Mouse (Mus musculus): ENCODE results near the gene Tbc1d2b. TPM values are rescaled to one million over a fixed set of nuclear protein-coding genes. Genes with fewer than 3 reads are reported as not detected.

Tbc1d2b gene
- polyA plus RNA-seq (2012; fragmentation: generic; extraction: Trizol): 6.7 TPM
- long read RNA-seq, experiment 1, partial matches to known transcripts: 0 of 2 reads
- long read RNA-seq, experiment 1, other reads (novel, unspliced or antisense): 2 of 2 reads
- long read RNA-seq, experiment 2, full-length matches to known transcripts: 1 of 14 reads
- long read RNA-seq, experiment 2, partial matches to known transcripts: 4 of 14 reads
- long read RNA-seq, experiment 2, other reads (novel, unspliced or antisense): 9 of 14 reads

- no peaks in the 10 kb centered on the region for H3K27me3 ChIP-seq (ENCODE audit: control insufficient read depth, insufficient read depth, insufficient read length)
- H3K79me3 ChIP-seq (ENCODE audit: low read depth): no peaks in the 10 kb centered on the region
- TF ChIP-seq USF1 (IDR thresholded peaks at IDR 0.05; ENCODE audit: low read depth): no peak
- no peak for TF ChIP-seq MAX (IDR thresholded peaks at IDR 0.05)
- no peak for TF ChIP-seq CTCF (IDR thresholded peaks at IDR 0.05; ENCODE audit: control insufficient read depth, insufficient read depth, insufficient read length)
- no peak for TF ChIP-seq FOSL1 (IDR thresholded peaks at IDR 0.05; ENCODE audit: insufficient read depth, low read length, poor library complexity, severe bottlenecking)
- no peak for TF ChIP-seq MYOG (IDR thresholded peaks at IDR 0.05; ENCODE audit: control insufficient read depth, extremely low read depth, insufficient read length)
- TF ChIP-seq CEBPB (IDR thresholded peaks at IDR 0.05; ENCODE audit: low read depth): no peak
- peak within 1 kb of the TSS; percentile 87 for H3ac ChIP-seq (ENCODE audit: control insufficient read depth, insufficient read length, low read depth)
- no peaks in the 10 kb centered on the region for H3K79me2 ChIP-seq (ENCODE audit: control insufficient read depth, insufficient read depth)
- no peaks in the 10 kb centered on the region for H3K36me3 ChIP-seq (ENCODE audit: control insufficient read depth, insufficient read depth)
- peak within 1 kb of the TSS; percentile 50 for H3K4me3 ChIP-seq (ENCODE audit: insufficient read depth, poor library complexity, severe bottlenecking)
Observed at GRCm38 (mm10) chr9:90270193-90270943, at the start of gene Tbc1d2b. TSS of gene Tbc1d2b (minus strand) at chr9:90270804.

GRCm38 (mm10) chr9:90316300-90316699 is 45.7 kb upstream of the Tbc1d2b start:
- H3K27me3 ChIP-seq (ENCODE audit: control insufficient read depth, insufficient read depth, insufficient read length): no peaks in the 10 kb centered on the region
- H3K36me3 ChIP-seq (ENCODE audit: control insufficient read depth, insufficient read depth): no peaks in the 10 kb centered on the region
- H3K79me2 ChIP-seq (ENCODE audit: control insufficient read depth, insufficient read depth): no peaks in the 10 kb centered on the region
- no peak for TF ChIP-seq MYOG (IDR thresholded peaks at IDR 0.05; ENCODE audit: control insufficient read depth, extremely low read depth, insufficient read length)
- no peak for TF ChIP-seq MAX (IDR thresholded peaks at IDR 0.05)
- no peak for TF ChIP-seq USF1 (IDR thresholded peaks at IDR 0.05; ENCODE audit: low read depth)
- TF ChIP-seq CTCF (IDR thresholded peaks at IDR 0.05; ENCODE audit: control insufficient read depth, insufficient read depth, insufficient read length): no peak
- no peak for TF ChIP-seq CEBPB (IDR thresholded peaks at IDR 0.05; ENCODE audit: low read depth)
- no peak for TF ChIP-seq FOSL1 (IDR thresholded peaks at IDR 0.05; ENCODE audit: insufficient read depth, low read length, poor library complexity, severe bottlenecking)
- TF ChIP-seq MYOD1 (IDR thresholded peaks at IDR 0.05; ENCODE audit: control insufficient read depth, insufficient read length, low read depth): no peak
- no peak overlapping the region for H3ac ChIP-seq (ENCODE audit: control insufficient read depth, insufficient read length, low read depth)
- no peak overlapping the region for H3K4me3 ChIP-seq (ENCODE audit: insufficient read depth, poor library complexity, severe bottlenecking)
- no peaks in the 10 kb centered on the region for H3K79me3 ChIP-seq (ENCODE audit: low read depth)

- no peak overlapping the region for H3K4me3 ChIP-seq (ENCODE audit: insufficient read depth, poor library complexity, severe bottlenecking)
- no peak overlapping the region for H3ac ChIP-seq (ENCODE audit: control insufficient read depth, insufficient read length, low read depth)
- no peaks in the 10 kb centered on the region for H3K79me3 ChIP-seq (ENCODE audit: low read depth)
- TF ChIP-seq MYOD1 (IDR thresholded peaks at IDR 0.05; ENCODE audit: control insufficient read depth, insufficient read length, low read depth) (no peak), CEBPB (IDR thresholded peaks at IDR 0.05; ENCODE audit: low read depth) (no peak), CTCF (IDR thresholded peaks at IDR 0.05; ENCODE audit: control insufficient read depth, insufficient read depth, insufficient read length) (no peak), MYOG (IDR thresholded peaks at IDR 0.05; ENCODE audit: control insufficient read depth, extremely low read depth, insufficient read length) (no peak), USF1 (IDR thresholded peaks at IDR 0.05; ENCODE audit: low read depth) (no peak)
- H3K36me3 ChIP-seq (ENCODE audit: control insufficient read depth, insufficient read depth): no peaks in the 10 kb centered on the region
- H3K79me2 ChIP-seq (ENCODE audit: control insufficient read depth, insufficient read depth): no peaks in the 10 kb centered on the region
- H3K27me3 ChIP-seq (ENCODE audit: control insufficient read depth, insufficient read depth, insufficient read length): no peaks in the 10 kb centered on the region
Observed at GRCm38 (mm10) chr9:90315662-90316061, 45.1 kb upstream of the Tbc1d2b start.

GRCm38 (mm10) chr9:90304254-90304653 is 33.6 kb upstream of the Tbc1d2b start:
- Histone ChIP-seq H3K79me2 (ENCODE audit: control insufficient read depth, insufficient read depth) (no peaks in the 10 kb centered on the region), H3K79me3 (ENCODE audit: low read depth) (no peaks in the 10 kb centered on the region), H3ac (ENCODE audit: control insufficient read depth, insufficient read length, low read depth) (no peak overlapping the region), H3K36me3 (ENCODE audit: control insufficient read depth, insufficient read depth) (no peaks in the 10 kb centered on the region), H3K4me3 (ENCODE audit: insufficient read depth, poor library complexity, severe bottlenecking) (no peak overlapping the region), H3K27me3 (ENCODE audit: control insufficient read depth, insufficient read depth, insufficient read length) (no peaks in the 10 kb centered on the region)
- TF ChIP-seq MYOD1 (IDR thresholded peaks at IDR 0.05; ENCODE audit: control insufficient read depth, insufficient read length, low read depth) (no peak), CTCF (IDR thresholded peaks at IDR 0.05; ENCODE audit: control insufficient read depth, insufficient read depth, insufficient read length) (no peak), MAX (IDR thresholded peaks at IDR 0.05) (no peak), MYOG (IDR thresholded peaks at IDR 0.05; ENCODE audit: control insufficient read depth, extremely low read depth, insufficient read length) (no peak), USF1 (IDR thresholded peaks at IDR 0.05; ENCODE audit: low read depth) (no peak), CEBPB (IDR thresholded peaks at IDR 0.05; ENCODE audit: low read depth) (no peak), FOSL1 (IDR thresholded peaks at IDR 0.05; ENCODE audit: insufficient read depth, low read length, poor library complexity, severe bottlenecking) (no peak)

- Histone ChIP-seq H3ac (ENCODE audit: control insufficient read depth, insufficient read length, low read depth) (no peak overlapping the region), H3K27me3 (ENCODE audit: control insufficient read depth, insufficient read depth, insufficient read length) (no peaks in the 10 kb centered on the region), H3K4me3 (ENCODE audit: insufficient read depth, poor library complexity, severe bottlenecking) (no peak overlapping the region), H3K79me2 (ENCODE audit: control insufficient read depth, insufficient read depth) (no peaks in the 10 kb centered on the region), H3K36me3 (ENCODE audit: control insufficient read depth, insufficient read depth) (no peaks in the 10 kb centered on the region), H3K79me3 (ENCODE audit: low read depth) (no peaks in the 10 kb centered on the region)
- TF ChIP-seq MYOD1 (IDR thresholded peaks at IDR 0.05; ENCODE audit: control insufficient read depth, insufficient read length, low read depth) (no peak), MAX (IDR thresholded peaks at IDR 0.05) (no peak), FOSL1 (IDR thresholded peaks at IDR 0.05; ENCODE audit: insufficient read depth, low read length, poor library complexity, severe bottlenecking) (no peak), MYOG (IDR thresholded peaks at IDR 0.05; ENCODE audit: control insufficient read depth, extremely low read depth, insufficient read length) (no peak), USF1 (IDR thresholded peaks at IDR 0.05; ENCODE audit: low read depth) (no peak), CTCF (IDR thresholded peaks at IDR 0.05; ENCODE audit: control insufficient read depth, insufficient read depth, insufficient read length) (no peak), CEBPB (IDR thresholded peaks at IDR 0.05; ENCODE audit: low read depth) (no peak)
Observed at GRCm38 (mm10) chr9:90303101-90303835, 32.7 kb upstream of the Tbc1d2b start.
